Mouse (Mus musculus) erythroblast, embryonic 14.5 days (primary cell): ENCODE data around the gene Nacc2.

ENCODE experiments used
- GATA1 ChIP-seq: IDR thresholded peaks from 2 replicates; pipeline ENCODE4 v1.6.1; 2012; ENCODE audit warnings: low read length, inconsistent platforms, mixed read lengths
- TAL1 ChIP-seq: IDR thresholded peaks from 3 replicates; pipeline ENCODE4 v1.6.1; 2012; ENCODE audit warnings: low read length, inconsistent platforms, mixed read lengths

DNA sequence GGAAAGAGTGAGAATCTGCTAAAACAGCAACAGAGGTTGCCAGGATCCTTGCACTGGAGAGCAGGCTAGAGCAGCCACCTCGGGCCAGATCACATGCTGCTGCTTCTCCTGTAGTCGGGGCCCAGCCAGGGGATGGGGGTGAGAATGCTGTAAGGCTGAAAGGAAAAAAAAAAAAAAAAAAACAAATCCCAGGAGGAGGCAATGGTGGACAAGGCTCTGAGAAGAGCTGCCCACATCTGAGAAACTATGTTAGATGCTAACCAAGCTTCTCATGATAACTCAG, 3.8 kb downstream of the Nacc2 start:
- TF ChIP-seq GATA1 (no peak), TAL1 (no peak)
